Mouse (Mus musculus): ENCODE measurements around the gene Spcs2. TPM values are rescaled to one million over a fixed set of nuclear protein-coding genes. Genes with fewer than 3 reads are reported as not detected.

Gene Spcs2
- polyA plus RNA-seq, 1 experiment from 2014 or later: 268 TPM

- no peak overlapping the region for H3K4me2 ChIP-seq (replicated peaks)
- 90% methylated on average over 5 of the region's 5 CpGs for WGBS
Observed at GRCm38 (mm10) chr7:99834314-99834853, 28.9 kb downstream of the Spcs2 start.

GRCm38 (mm10) chr7:99833846-99834222 lies 29.4 kb downstream of the Spcs2 start:
- no peak overlapping the region for H3K4me3 ChIP-seq (replicated peaks; ENCODE audit: low read length)
- WGBS: 92% methylated on average over 2 of the region's 2 CpGs
- H3K9me3 ChIP-seq (ENCODE audit: control insufficient read depth, low read length): no peaks in the 10 kb centered on the region
- H3K27me3 ChIP-seq (ENCODE audit: control insufficient read depth, insufficient read depth, low read length): no peaks in the 10 kb centered on the region
- H3K9ac ChIP-seq: no peak overlapping the region
- DNase-seq (ENCODE audit: low spot score): no peak
- peaks cover 25% of the 10 kb centered on the region for H3K36me3 ChIP-seq (replicated peaks; ENCODE audit: control insufficient read depth, insufficient read depth)
- H3K4me1 ChIP-seq (replicated peaks; ENCODE audit: control insufficient read depth, insufficient read depth, low read length): no peaks in the 10 kb centered on the region
- no peak for ATAC-seq (ENCODE audit: low FRiP score)
- no peak overlapping the region for H3K27ac ChIP-seq
- H3K4me2 ChIP-seq (replicated peaks): no peak overlapping the region

More at GRCm38 (mm10) chr7:99834314-99834853, 28.9 kb downstream of the Spcs2 start:
- H3K4me3 ChIP-seq (replicated peaks; ENCODE audit: low read length): no peak overlapping the region
- no peak overlapping the region for H3K9ac ChIP-seq
- H3K9me3 ChIP-seq (ENCODE audit: control insufficient read depth, low read length): no peaks in the 10 kb centered on the region
- H3K27me3 ChIP-seq (ENCODE audit: control insufficient read depth, insufficient read depth, low read length): no peaks in the 10 kb centered on the region
- no peaks in the 10 kb centered on the region for H3K4me1 ChIP-seq (replicated peaks; ENCODE audit: control insufficient read depth, insufficient read depth, low read length)
- ATAC-seq (ENCODE audit: low FRiP score) (no peak), DNase-seq (ENCODE audit: low spot score) (no peak)
- H3K27ac ChIP-seq: no peak overlapping the region
- peaks cover 30% of the 10 kb centered on the region for H3K36me3 ChIP-seq (replicated peaks; ENCODE audit: control insufficient read depth, insufficient read depth)

- DNase-seq (ENCODE audit: low spot score) (no peak), ATAC-seq (ENCODE audit: low FRiP score) (no peak)
- Histone ChIP-seq H3K4me2 (replicated peaks) (no peak overlapping the region), H3K27ac (no peak overlapping the region), H3K4me1 (replicated peaks; ENCODE audit: control insufficient read depth, insufficient read depth, low read length) (no peaks in the 10 kb centered on the region), H3K4me3 (replicated peaks; ENCODE audit: low read length) (no peak overlapping the region), H3K9ac (no peak overlapping the region), H3K27me3 (ENCODE audit: control insufficient read depth, insufficient read depth, low read length) (no peaks in the 10 kb centered on the region), H3K36me3 (replicated peaks; ENCODE audit: control insufficient read depth, insufficient read depth) (peaks cover 19% of the 10 kb centered on the region), H3K9me3 (ENCODE audit: control insufficient read depth, low read length) (no peaks in the 10 kb centered on the region)
- WGBS: 85% methylated on average over 5 of the region's 5 CpGs
Observed at GRCm38 (mm10) chr7:99833115-99833845, 30.0 kb downstream of the Spcs2 start.

GRCm38 (mm10) chr7:99828083-99828570 lies 35.1 kb downstream of the Spcs2 start, which contains the start of gene Neu3:
Gene Neu3, minus strand, starts transcription at chr7:99828417.
- Histone ChIP-seq H3K9ac (peak within 1 kb of the TSS; percentile 59), H3K27ac (peak within 1 kb of the TSS; percentile 1; the same call in 1 of the 2 replicates), H3K9me3 (ENCODE audit: control insufficient read depth, low read length) (no peaks in the 10 kb centered on the region), H3K4me1 (replicated peaks; ENCODE audit: control insufficient read depth, insufficient read depth, low read length) (no peaks in the 10 kb centered on the region), H3K4me2 (replicated peaks) (peak within 1 kb of the TSS; percentile 60), H3K4me3 (replicated peaks; ENCODE audit: low read length) (peak within 1 kb of the TSS; percentile 40), H3K27me3 (ENCODE audit: control insufficient read depth, insufficient read depth, low read length) (no peaks in the 10 kb centered on the region), H3K36me3 (replicated peaks; ENCODE audit: control insufficient read depth, insufficient read depth) (no peaks in the 10 kb centered on the region)
- DNase-seq (ENCODE audit: low spot score): peak; percentile 79
- WGBS: under 1% methylated on average over 26 of the region's 26 CpGs
- peak; percentile 94 for ATAC-seq (ENCODE audit: low FRiP score)

- no peak overlapping the region for H3K4me2 ChIP-seq (replicated peaks)
- no peaks in the 10 kb centered on the region for H3K27me3 ChIP-seq (ENCODE audit: control insufficient read depth, insufficient read depth, low read length)
- DNase-seq (ENCODE audit: low spot score) (no peak), ATAC-seq (ENCODE audit: low FRiP score) (no peak)
- WGBS: 57% methylated on average over 6 of the region's 6 CpGs
- H3K9ac ChIP-seq: no peak overlapping the region
- no peaks in the 10 kb centered on the region for H3K4me1 ChIP-seq (replicated peaks; ENCODE audit: control insufficient read depth, insufficient read depth, low read length)
- H3K27ac ChIP-seq: no peak overlapping the region
- H3K36me3 ChIP-seq (replicated peaks; ENCODE audit: control insufficient read depth, insufficient read depth): no peaks in the 10 kb centered on the region
- H3K4me3 ChIP-seq (replicated peaks; ENCODE audit: low read length): no peak overlapping the region
- no peaks in the 10 kb centered on the region for H3K9me3 ChIP-seq (ENCODE audit: control insufficient read depth, low read length)
Observed at GRCm38 (mm10) chr7:99826096-99826495, 37.2 kb downstream of the Spcs2 start.

GRCm38 (mm10) chr7:99825511-99825910 lies 37.8 kb downstream of the Spcs2 start:
- Histone ChIP-seq H3K9ac (no peak overlapping the region), H3K4me2 (replicated peaks) (no peak overlapping the region), H3K4me1 (replicated peaks; ENCODE audit: control insufficient read depth, insufficient read depth, low read length) (no peaks in the 10 kb centered on the region), H3K4me3 (replicated peaks; ENCODE audit: low read length) (no peak overlapping the region), H3K27me3 (ENCODE audit: control insufficient read depth, insufficient read depth, low read length) (no peaks in the 10 kb centered on the region), H3K27ac (no peak overlapping the region), H3K36me3 (replicated peaks; ENCODE audit: control insufficient read depth, insufficient read depth) (no peaks in the 10 kb centered on the region), H3K9me3 (ENCODE audit: control insufficient read depth, low read length) (no peaks in the 10 kb centered on the region)
- 86% methylated on average over 9 of the region's 9 CpGs for WGBS
- ATAC-seq (ENCODE audit: low FRiP score) (no peak), DNase-seq (ENCODE audit: low spot score) (no peak)

GRCm38 (mm10) chr7:99824649-99825483 lies 38.4 kb downstream of the Spcs2 start:
- no peak for DNase-seq (ENCODE audit: low spot score)
- 89% methylated on average over 16 of the region's 16 CpGs for WGBS
- ATAC-seq (ENCODE audit: low FRiP score): no peak

GRCm38 (mm10) chr7:99823045-99823663 lies 40.1 kb downstream of the Spcs2 start:
- H3K36me3 ChIP-seq (replicated peaks; ENCODE audit: control insufficient read depth, insufficient read depth): no peaks in the 10 kb centered on the region
- WGBS: 85% methylated on average over 10 of the region's 10 CpGs
- no peak overlapping the region for H3K9ac ChIP-seq
- H3K4me2 ChIP-seq (replicated peaks): no peak overlapping the region
- no peaks in the 10 kb centered on the region for H3K4me1 ChIP-seq (replicated peaks; ENCODE audit: control insufficient read depth, insufficient read depth, low read length)
- DNase-seq (ENCODE audit: low spot score) (no peak), ATAC-seq (ENCODE audit: low FRiP score) (no peak)
- H3K9me3 ChIP-seq (ENCODE audit: control insufficient read depth, low read length): no peaks in the 10 kb centered on the region
- H3K4me3 ChIP-seq (replicated peaks; ENCODE audit: low read length): no peak overlapping the region
- H3K27ac ChIP-seq: no peak overlapping the region
- no peaks in the 10 kb centered on the region for H3K27me3 ChIP-seq (ENCODE audit: control insufficient read depth, insufficient read depth, low read length)

More at GRCm38 (mm10) chr7:99824649-99825483, 38.4 kb downstream of the Spcs2 start:
- Histone ChIP-seq H3K27me3 (ENCODE audit: control insufficient read depth, insufficient read depth, low read length) (no peaks in the 10 kb centered on the region), H3K9ac (no peak overlapping the region), H3K27ac (no peak overlapping the region), H3K4me1 (replicated peaks; ENCODE audit: control insufficient read depth, insufficient read depth, low read length) (no peaks in the 10 kb centered on the region), H3K9me3 (ENCODE audit: control insufficient read depth, low read length) (no peaks in the 10 kb centered on the region), H3K4me3 (replicated peaks; ENCODE audit: low read length) (no peak overlapping the region), H3K4me2 (replicated peaks) (no peak overlapping the region), H3K36me3 (replicated peaks; ENCODE audit: control insufficient read depth, insufficient read depth) (no peaks in the 10 kb centered on the region)

- DNase-seq (ENCODE audit: low spot score) (no peak), ATAC-seq (ENCODE audit: low FRiP score) (no peak)
- Histone ChIP-seq H3K27me3 (ENCODE audit: control insufficient read depth, insufficient read depth, low read length) (no peaks in the 10 kb centered on the region), H3K4me2 (replicated peaks) (no peak overlapping the region), H3K9me3 (ENCODE audit: control insufficient read depth, low read length) (no peaks in the 10 kb centered on the region), H3K36me3 (replicated peaks; ENCODE audit: control insufficient read depth, insufficient read depth) (no peaks in the 10 kb centered on the region), H3K27ac (no peak overlapping the region), H3K4me1 (replicated peaks; ENCODE audit: control insufficient read depth, insufficient read depth, low read length) (no peaks in the 10 kb centered on the region), H3K4me3 (replicated peaks; ENCODE audit: low read length) (no peak overlapping the region), H3K9ac (no peak overlapping the region)
- 86% methylated on average over 5 of the region's 5 CpGs for WGBS
Observed at GRCm38 (mm10) chr7:99822426-99822825, 40.8 kb downstream of the Spcs2 start.

Measured in hindbrain, embryonic 14.5 days (tissue).